ENCODE assay signal across 9 mouse cellular contexts in genomic region chr1:134816617-134817016, GRCm38 (mm10).
A peak's percentile ranks its signal among the peaks of the same experiment; 100 is the strongest.
DNase-seq lines count a peak whose midpoint lies in the region; ATAC-seq lines count a peak whose summit lies in the region.
"Had no signal": no experiment of that assay in that cellular context is flagged by ENCODE, and none has a peak within 500 bp of the region (broad histone marks: within the 10 kb centered on the region; RNA-seq: fewer than 3 reads in every experiment).

No protein-coding gene starts in this region.

- H3K27ac ChIP-seq in forebrain, embryonic 15.5 days (replicated peaks), result no peak overlapping the region
- H3K27ac ChIP-seq in forebrain, embryonic 12.5 days, result no peak overlapping the region

- H3K27me3 ChIP-seq in forebrain, embryonic 15.5 days, result no peaks in the 10 kb centered on the region
- no peaks in the 10 kb centered on the region for H3K27me3 ChIP-seq in forebrain, embryonic 12.5 days
- no peaks in the 10 kb centered on the region for H3K27me3 ChIP-seq in megakaryocyte, embryonic 14.5 days (replicated peaks)
- H3K27me3 ChIP-seq: CH12.LX had no signal

- no peak overlapping the region for H3K4me3 ChIP-seq in forebrain, embryonic 15.5 days
- H3K4me3 ChIP-seq in forebrain, embryonic 12.5 days (replicated peaks), result no peak overlapping the region
- peak overlapping the region; percentile 53 for H3K4me3 ChIP-seq in megakaryocyte, embryonic 14.5 days (replicated peaks)

- H3K9ac ChIP-seq in forebrain, embryonic 15.5 days (replicated peaks), result no peak overlapping the region
- no peak overlapping the region for H3K9ac ChIP-seq in forebrain, embryonic 12.5 days

- ATAC-seq in forebrain, embryonic 15.5 days (replicated peaks), result peak; percentile 46; the same call in 1 of the 2 replicates
- ATAC-seq in forebrain, embryonic 12.5 days (ENCODE audit: low FRiP score), result no peak
- no peak for ATAC-seq in inflammation-experienced regulatory T-cells, adult 6 months

- peak; percentile 87 for DNase-seq in adrenal gland, postnatal 10 days
- peak; percentile 60 for DNase-seq in heart, adult 8-10 months (ENCODE audit: low spot score)
- DNase-seq in kidney, postnatal 14 days, result peak; percentile 54
- DNase-seq in natural killer cell, adult 2 months (ENCODE audit: low spot score in 2 of 2), result no peak

- H3K36me3 ChIP-seq in forebrain, embryonic 15.5 days, result no peaks in the 10 kb centered on the region
- H3K36me3 ChIP-seq in forebrain, embryonic 12.5 days (replicated peaks), result no peaks in the 10 kb centered on the region
- peaks cover 46% of the 10 kb centered on the region for H3K36me3 ChIP-seq in megakaryocyte, embryonic 14.5 days (replicated peaks; ENCODE audit: low read length)

- no peak overlapping the region for H3K4me2 ChIP-seq in forebrain, embryonic 15.5 days (replicated peaks)
- no peak overlapping the region for H3K4me2 ChIP-seq in forebrain, embryonic 12.5 days

- peaks cover 9% of the 10 kb centered on the region for H3K4me1 ChIP-seq in forebrain, embryonic 15.5 days
- no peaks in the 10 kb centered on the region for H3K4me1 ChIP-seq in forebrain, embryonic 12.5 days
- no peaks in the 10 kb centered on the region; the same call in 1 of the 2 replicates for H3K4me1 ChIP-seq in megakaryocyte, embryonic 14.5 days

- WGBS in forebrain, embryonic 15.5 days, result 49% methylated on average over 6 of the region's 6 CpGs
- WGBS in forebrain, embryonic 12.5 days, result 82% methylated on average over 6 of the region's 6 CpGs

- H3K9me3 ChIP-seq in forebrain, embryonic 15.5 days, result no peaks in the 10 kb centered on the region
- H3K9me3 ChIP-seq in forebrain, embryonic 12.5 days, result no peaks in the 10 kb centered on the region
- H3K9me3 ChIP-seq in megakaryocyte, embryonic 14.5 days, result no peaks in the 10 kb centered on the region

Comparison
In these comparisons a context has a peak if more than half of its experiments do, and no peak if none do; other contexts are left out.
1. DNase-seq: peak in adrenal gland, postnatal 10 days (single experiment), heart, adult 8-10 months (single experiment) and kidney, postnatal 14 days (single experiment); none in natural killer cell, adult 2 months (0 of 2).